Mouse (Mus musculus): ENCODE data around the gene Des.

DNA sequence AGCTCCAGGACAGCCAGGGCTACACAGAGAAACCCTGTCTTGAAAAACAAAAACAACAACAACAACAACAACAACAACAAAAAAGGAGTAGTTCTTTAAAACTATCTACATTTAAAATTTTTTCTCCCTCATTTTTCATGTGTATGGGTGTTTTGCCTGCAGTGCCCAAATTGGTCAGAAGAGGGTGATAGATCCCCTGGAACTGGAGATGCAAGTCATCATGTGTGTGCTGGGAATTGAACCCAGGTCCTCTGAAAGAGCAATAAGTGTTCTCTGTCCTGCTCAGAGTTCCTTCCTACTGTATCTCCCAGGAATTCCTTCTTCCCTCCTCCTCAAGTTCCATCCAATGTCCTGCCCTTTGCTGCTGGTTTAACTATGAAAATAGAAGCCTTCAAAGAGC, 32.7 kb upstream of the Des start:
- TF ChIP-seq FLI1 (IDR thresholded peaks at IDR 0.05; ENCODE audit: low read length) = no peak
- no peak for TF ChIP-seq GATA1 (IDR thresholded peaks at IDR 0.05; ENCODE audit: borderline replicate concordance, low read length)

Measured in megakaryocyte, embryonic 14.5 days (primary cell).